Mouse (Mus musculus) lung, adult 2 months (tissue): ENCODE data around the gene Plcb3. TPM values are rescaled to one million over a fixed set of nuclear protein-coding genes. Genes with fewer than 3 reads are reported as not detected.

Experiments used
- DNase-seq: peaks from one replicate; pipeline ENCODE4 v3.0.0; 2022
- H3K4me1 ChIP-seq: fragments of 200-500 bp; 2 replicates; pipeline ENCODE4 v1.6.1; 2011; ENCODE audit warnings: low read length; ENCODE audit not compliant: control insufficient read depth, insufficient read depth
- H3K4me3 ChIP-seq: fragments of 200-500 bp; replicated peaks from 2 replicates; pipeline ENCODE3; 2011; ENCODE audit warnings: low read depth, mild to moderate bottlenecking, control low read depth, low read length; ENCODE audit errors: extremely low read depth
- CTCF ChIP-seq: fragments of 200-500 bp; IDR thresholded peaks from 2 replicates; pipeline ENCODE4 v1.5.1; 2011; ENCODE audit warnings: mild to moderate bottlenecking, low read length, control low read depth; ENCODE audit not compliant: insufficient read depth
- POLR2A ChIP-seq: fragments of 200-500 bp; IDR thresholded peaks from 2 replicates; pipeline ENCODE4 v1.6.1; 2011; ENCODE audit warnings: low read depth, mild to moderate bottlenecking, control low read depth, low read length, borderline replicate concordance; ENCODE audit errors: extremely low read depth
- WGBS: fragments of 180-500 bp; shearing (Covaris S2); methylation state at CpG from one replicate; pipeline ENCODE4 v1.1.7; 2018; 5-methylcytosine and 5-hydroxymethylcytosine counted together
- polyA plus RNA-seq: library from polyadenylated mRNA; depleted of rRNA; stranded (reverse); fragments of >200 nt; gene quantifications from 2 replicates; pipeline ENCODE4 v1.2.3, GENCODE M21; 2012

The Plcb3 gene
- polyA plus RNA-seq, 1 experiment = 124 TPM

DNA sequence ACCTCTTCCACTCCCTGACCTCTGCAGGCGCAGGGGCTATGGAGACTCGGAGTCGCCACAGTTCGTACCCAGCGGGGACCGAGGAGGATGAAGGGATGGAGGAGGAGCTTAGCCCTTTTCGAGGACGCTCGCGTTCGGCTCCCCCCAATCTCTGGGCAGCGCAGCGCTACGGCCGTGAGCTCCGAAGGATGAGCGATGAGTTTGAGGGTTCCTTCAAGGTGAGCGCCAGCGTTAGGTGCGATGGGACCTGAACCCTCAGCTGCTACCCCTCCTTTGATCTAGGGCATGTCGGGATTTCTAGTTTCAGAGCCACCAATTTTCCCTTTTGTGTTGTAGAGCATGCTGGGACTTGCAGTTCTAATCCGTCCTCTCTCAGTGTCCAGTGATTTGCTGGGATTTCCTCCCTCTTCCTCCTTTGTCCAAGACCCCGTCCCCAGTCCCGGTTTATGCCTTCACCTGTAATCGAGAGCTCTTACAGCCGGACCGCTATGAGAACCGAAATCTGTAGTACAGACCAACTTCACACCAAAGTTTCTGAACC is 25.6 kb downstream of the Plcb3 start:
- Histone ChIP-seq H3K4me1 (peaks cover 11% of the 10 kb centered on the region), H3K4me3 (peak overlapping the region; percentile 91)
- peak; percentile 85; the same call in 1 of the 2 replicates for TF ChIP-seq POLR2A
- no peak for TF ChIP-seq CTCF
- peak; percentile 68 for DNase-seq
- under 1% methylated on average over 28 of the region's 28 CpGs for WGBS

DNA sequence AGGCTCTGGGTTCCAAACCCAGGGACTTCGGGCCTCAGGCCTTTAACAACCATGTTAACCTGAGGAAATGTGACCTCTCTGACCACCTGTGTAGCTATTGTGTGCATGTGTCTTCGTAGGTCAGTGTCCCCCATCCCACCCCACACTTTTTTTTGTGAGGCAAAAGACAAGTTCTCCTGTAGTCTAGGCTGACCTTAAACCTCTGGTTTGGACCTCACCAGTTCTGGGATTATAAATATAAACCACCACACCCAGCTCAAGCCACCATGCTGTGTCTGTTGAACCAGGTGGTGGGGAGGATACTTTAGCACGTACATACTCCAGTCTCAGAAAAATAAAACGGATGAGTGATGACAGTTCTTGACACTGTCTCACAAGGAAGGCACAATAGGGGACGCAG is 26.3 kb downstream of the Plcb3 start:
- WGBS = 51% methylated on average over 5 of the region's 5 CpGs
- Histone ChIP-seq H3K4me1 (peaks cover 11% of the 10 kb centered on the region), H3K4me3 (no peak overlapping the region)
- DNase-seq = no peak
- TF ChIP-seq POLR2A (no peak), CTCF (no peak)

DNA sequence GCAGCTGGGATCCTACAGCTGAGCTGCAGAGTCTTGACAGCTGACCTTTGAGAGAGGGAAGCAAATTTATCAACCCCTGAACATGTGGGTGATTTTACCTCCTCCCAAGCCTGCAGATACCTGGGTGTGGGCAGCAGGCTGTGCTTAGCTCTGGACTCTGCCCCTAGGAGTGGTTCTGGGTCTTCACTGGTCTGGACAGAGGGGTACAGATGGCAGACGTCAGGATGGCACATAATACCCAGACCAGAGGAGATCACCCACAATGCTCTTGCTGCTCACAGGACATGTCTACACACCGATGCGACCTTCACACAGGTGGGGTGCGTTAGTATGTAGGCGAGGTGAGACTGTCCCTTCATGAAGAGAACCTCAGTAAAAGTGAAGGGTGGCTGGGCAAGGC is 26.7 kb downstream of the Plcb3 start:
- peaks cover 11% of the 10 kb centered on the region for H3K4me1 ChIP-seq
- no peak overlapping the region for H3K4me3 ChIP-seq
- 85% methylated on average over 5 of the region's 5 CpGs for WGBS
- TF ChIP-seq POLR2A = no peak
- TF ChIP-seq CTCF = no peak
- DNase-seq = no peak

DNA sequence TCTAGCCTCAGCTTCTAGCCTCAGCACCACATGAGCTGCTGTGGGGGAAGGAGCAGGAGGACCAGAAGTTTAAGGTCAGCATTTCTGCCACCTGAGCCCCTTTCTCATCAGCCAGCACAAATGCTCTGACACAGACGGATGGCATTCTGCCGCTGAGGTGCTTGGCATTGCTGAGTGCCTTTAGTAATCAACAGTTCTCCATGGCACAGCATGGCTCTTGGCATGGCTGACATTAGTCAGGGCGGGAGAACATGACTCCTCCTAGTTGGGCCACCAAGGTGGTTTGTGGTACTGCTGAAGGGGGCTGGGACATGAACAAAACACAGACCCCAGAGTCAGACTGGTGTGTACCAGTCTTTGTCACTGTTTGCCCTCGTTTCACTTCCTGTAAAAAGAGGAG is 28.1 kb downstream of the Plcb3 start:
- no peak for DNase-seq
- H3K4me3 ChIP-seq = no peak overlapping the region
- peaks cover 5% of the 10 kb centered on the region for H3K4me1 ChIP-seq
- 66% methylated on average over 4 of the region's 4 CpGs for WGBS
- TF ChIP-seq POLR2A (no peak), CTCF (no peak)

DNA sequence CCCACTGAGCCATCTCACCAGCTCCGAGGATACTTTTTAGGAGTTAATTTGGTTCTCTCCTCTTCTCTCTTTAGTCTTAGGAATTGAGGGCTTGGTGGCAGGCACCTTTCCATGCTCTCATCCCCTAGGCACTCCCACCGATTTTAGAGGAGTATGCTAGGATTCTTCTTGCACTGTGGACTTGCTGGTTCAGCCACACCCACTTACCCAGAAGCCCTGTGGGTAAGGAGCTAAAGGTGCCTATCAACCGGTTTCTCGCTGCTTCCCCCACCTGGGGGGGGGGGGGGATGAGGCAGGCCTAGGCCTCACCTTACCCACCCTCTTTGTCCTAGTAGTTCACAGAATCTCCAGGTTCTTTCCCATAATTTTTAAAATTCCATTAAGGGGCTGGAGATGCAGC is 28.5 kb downstream of the Plcb3 start:
- Histone ChIP-seq H3K4me1 (peaks cover 3% of the 10 kb centered on the region), H3K4me3 (no peak overlapping the region)
- no peak for DNase-seq
- 66% methylated on average over 4 of the region's 4 CpGs for WGBS
- TF ChIP-seq POLR2A = no peak
- TF ChIP-seq CTCF = no peak

DNA sequence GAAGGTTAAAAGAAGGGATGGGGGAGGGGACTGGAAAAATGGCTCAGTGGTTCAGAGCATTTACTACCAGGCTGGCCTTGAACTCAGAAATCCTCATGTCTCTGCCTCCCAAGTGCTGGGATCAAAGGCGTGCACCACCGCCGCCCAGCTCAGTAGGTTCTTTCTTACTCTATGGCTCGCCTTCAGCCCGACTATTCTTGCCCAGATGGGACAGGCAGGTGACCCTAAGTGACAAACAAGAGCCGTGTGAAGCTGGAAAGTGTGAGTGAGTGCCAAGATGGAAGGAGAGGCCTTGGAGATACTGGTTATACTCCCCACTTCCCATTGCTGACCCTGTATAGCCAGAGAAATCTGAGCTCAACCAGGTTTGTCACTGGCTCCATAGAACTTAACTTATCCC is 32.6 kb downstream of the Plcb3 start:
- WGBS = 92% methylated on average over 6 of the region's 6 CpGs
- Histone ChIP-seq H3K4me3 (no peak overlapping the region), H3K4me1 (peaks cover 7% of the 10 kb centered on the region; the same call in 1 of the 2 replicates)
- no peak for TF ChIP-seq CTCF
- no peak for TF ChIP-seq POLR2A
- DNase-seq = no peak

DNA sequence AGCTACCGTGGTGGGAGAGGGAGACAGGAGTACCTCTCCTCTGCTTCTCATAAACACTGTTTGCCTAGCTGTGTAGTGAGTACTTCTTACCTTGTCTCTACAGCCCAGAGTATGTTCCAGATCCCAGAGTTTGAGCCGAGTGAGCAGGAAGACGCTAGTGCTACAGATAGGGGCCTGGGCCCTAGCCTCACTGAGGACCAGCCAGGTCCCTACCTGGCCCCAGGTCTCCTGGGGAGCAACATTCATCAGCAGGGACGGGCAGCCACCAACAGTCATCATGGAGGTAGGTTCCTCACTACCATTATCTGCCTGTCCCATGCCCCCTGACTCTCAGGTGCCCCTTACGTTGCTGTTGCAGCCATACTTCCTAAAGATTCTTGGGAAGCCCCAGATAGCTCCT is 33.5 kb downstream of the Plcb3 start:
- DNase-seq = no peak
- TF ChIP-seq CTCF (no peak), POLR2A (no peak)
- Histone ChIP-seq H3K4me3 (peak overlapping the region; percentile 75), H3K4me1 (peaks cover 7% of the 10 kb centered on the region; the same call in 1 of the 2 replicates)
- WGBS = 24% methylated on average over 5 of the region's 5 CpGs

DNA sequence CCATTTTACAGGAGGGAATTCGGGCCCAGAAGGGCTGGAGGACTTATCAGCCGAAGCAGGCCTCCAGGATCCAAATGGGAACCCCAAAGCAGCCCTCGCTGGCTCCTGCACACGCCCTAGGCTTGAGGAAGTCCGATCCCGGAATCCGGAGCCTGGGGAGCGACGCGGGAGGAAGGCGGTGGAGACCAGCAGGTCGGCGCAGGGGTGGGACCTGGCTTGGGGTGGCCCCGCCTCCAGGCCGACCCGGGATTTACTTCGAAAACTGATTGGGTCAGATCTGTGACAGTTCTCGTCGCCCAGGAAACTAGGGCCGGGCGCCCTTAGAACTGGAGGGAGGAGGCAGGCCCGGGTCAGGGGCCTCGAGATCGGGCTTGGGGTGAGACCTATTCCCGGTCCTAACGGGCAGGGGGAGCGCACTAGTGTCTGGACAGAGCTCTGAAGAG is 34.0 kb downstream of the Plcb3 start, which contains the start of gene Gpr137:
Gene Gpr137 (minus strand): TSS at position 232 of the 443 bp plus-strand sequence.
- H3K4me3 ChIP-seq = peak within 1 kb of the TSS; percentile 99
- DNase-seq = peak; percentile 92
- under 1% methylated on average over 27 of the region's 27 CpGs for WGBS
- peaks cover 7% of the 10 kb centered on the region; the same call in 1 of the 2 replicates for H3K4me1 ChIP-seq
- peak; percentile 87 for TF ChIP-seq POLR2A
- no peak for TF ChIP-seq CTCF

DNA sequence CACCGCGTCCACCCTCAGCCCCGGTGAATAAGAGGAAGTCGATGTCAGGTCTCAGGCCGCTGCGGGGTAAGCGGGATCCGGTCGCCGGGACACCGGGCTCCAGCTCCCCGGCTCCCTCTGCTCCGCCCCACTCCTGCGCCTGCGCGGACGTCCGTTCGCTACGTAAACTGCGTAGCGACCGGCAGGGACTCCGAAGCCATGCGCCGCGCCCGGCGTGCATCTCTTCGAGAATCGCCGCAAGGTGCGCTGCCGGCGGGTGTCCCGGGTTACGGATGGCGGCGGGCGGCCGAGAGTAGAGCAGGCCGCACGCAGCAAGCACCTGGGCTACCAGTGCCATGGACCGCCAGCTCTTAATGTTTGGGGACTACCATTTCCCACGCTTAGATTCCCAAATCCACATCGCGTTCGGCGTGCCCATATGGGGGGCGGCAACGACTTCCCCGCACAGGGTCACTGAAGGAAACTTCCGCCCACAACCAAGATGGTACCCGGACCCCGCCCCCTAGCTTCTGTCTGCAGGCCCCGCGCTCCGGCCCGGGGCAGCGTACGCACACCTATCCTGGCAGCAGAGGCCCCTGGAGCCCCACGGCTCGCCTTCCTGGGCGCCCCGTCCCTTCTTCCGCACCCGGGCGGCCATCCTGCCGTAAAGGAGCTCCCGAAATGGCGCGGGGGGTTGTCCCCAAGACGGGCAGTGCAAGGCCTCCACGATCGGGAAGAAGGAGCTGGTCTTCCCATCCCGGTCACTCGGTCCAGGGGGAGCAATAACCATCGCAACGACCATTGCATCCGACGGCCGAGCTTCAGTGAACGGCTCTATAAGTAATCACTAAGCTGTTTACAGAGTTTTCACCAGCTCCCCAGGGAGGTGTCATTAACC is 34.7 kb downstream of the Plcb3 start, which contains the start of gene Bad:
Gene Bad (plus strand): TSS at position 490 of the 877 bp plus-strand sequence.
- TF ChIP-seq POLR2A (peak; percentile 49; the same call in 1 of the 2 replicates), CTCF (no peak)
- H3K4me3 ChIP-seq = peak within 1 kb of the TSS; percentile 99
- under 1% methylated on average over 83 of the region's 83 CpGs for WGBS
- DNase-seq = peak; percentile 96
- H3K4me1 ChIP-seq = peaks cover 7% of the 10 kb centered on the region; the same call in 1 of the 2 replicates
